Mouse (Mus musculus): ENCODE measurements around the gene Map4k4.

The Map4k4 gene

DNA sequence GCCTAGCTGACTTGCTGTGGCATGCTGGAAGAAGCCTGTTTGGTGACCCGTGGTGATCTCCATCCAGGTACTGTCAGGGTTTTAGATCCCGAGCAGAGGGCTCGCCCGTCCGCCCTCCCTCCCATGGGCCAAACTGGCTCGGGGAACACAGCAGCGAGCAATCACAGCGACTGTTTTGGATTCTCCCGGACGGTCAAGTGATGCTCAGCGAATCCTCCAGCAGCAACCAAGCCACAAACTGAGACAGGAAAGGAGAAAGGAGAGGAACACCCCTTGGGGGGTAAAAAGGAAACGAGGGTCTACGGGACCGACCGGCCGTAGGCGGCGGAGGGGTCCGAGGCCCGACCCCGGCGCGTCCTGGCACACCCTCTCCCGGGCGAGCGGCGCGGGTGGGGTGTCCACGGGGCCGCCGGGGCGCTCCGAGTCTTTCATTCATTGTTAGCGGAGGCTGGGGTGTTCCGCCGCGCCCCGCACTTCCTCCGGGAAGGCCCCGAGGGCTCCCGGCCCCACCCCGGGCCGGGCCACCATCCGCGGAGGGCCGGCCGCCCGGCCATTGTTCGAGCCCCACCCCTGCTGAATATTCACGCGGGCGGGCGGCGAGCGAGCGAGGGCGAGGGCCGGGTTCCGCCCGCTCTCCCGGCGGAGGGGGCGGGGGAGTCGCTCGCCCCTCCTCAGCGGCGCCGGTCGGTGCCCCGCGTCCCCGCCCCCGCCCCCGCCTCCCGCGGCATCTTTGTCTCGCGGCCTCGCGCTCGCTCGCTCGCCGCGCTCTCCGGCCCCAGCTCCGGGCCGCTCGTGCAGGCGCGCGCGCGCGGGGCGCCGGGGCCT is at the start of gene Map4k4:
Gene Map4k4 (plus strand): TSS at position 733 of the 825 bp plus-strand sequence.
- DNase-seq = peak; percentile 74

DNA sequence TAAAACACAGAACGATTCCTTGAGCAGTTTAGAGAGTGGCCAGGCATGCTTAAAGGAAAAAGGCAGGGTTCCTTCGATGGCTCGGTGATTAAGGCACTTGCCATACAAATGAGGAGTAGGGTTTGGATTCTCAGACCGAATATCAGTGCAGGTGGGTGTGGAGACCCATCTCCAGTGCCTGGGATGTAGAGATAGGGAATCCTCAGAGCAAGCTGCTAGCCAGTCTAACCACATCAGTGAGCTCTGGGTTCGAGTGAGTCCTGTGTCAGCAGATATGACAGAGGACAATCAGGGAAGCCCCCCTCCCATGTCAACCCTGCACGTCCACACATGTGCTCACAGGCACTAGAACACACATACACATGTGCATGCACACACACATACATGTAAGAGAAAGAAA is 44.8 kb upstream of the Map4k4 start:
- DNase-seq = no peak

DNA sequence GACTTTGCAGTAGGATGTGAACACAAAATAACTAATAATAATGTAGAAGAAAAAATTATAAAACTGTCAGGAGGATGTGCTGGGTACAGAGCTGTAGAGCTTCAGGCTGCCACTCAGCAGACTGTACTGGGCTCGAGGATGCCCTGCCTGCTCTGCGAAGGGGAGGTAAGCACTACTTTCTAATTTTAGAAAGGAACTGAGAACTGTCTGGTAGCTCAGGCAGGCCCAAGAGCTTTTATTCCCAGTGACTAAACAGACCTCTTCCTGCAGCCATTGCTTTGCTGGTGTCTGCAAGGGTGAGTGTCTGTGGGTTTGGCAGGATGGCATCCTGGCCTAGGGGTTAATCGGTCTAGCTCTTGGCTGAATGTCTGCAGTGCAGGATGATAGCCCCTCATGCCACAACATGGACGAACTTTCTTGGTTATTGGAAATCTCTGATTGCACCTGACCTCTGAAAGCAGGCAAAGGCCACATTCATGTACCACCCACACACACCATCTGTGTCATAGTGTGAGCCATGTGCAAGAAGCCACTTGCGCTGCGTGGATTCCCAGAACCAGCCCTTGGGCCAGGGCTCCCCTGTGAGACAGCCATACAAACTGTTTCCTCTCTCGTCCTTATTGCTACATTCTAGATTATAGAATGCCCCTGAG is 43.8 kb upstream of the Map4k4 start:
- no peak for DNase-seq

DNA sequence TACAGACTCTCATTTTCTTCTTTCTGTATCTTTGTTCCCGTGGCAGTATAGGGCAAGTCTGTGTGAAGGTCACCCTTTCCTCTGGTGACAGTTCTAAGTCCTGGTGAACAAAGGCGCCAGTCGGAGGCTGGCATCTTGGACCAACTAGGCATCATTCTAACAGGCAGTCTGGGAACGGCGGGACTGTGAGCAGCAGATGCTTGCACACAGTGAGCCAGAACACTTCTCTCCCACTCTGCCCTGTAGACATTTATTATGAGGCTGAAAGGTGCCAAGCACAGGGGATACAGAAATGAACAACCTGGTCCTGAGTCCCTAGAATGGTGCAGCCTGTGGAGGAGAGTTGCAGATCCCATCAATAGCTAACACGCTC is 43.3 kb upstream of the Map4k4 start:
- DNase-seq = peak; percentile 35

DNA sequence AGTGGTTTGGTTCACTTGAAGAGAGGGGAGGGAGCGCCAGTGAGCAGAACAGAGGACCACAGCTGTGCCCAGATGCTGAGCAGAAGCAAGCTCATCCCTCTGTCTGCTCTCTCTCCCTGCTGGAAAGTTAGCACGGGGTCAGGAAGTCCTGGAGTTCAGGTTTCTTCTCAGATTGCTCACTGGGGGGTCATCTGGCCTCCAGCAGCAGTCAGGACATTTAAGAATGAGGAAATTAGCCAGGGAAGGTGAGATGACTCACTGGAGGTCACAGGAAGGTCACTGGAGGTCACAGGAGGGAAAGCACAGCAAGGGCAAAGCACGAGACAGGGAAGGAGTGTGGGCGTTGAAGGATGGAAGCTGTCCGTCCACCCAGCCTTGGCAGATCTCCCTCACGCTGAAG is 41.5 kb upstream of the Map4k4 start:
- DNase-seq = no peak

DNA sequence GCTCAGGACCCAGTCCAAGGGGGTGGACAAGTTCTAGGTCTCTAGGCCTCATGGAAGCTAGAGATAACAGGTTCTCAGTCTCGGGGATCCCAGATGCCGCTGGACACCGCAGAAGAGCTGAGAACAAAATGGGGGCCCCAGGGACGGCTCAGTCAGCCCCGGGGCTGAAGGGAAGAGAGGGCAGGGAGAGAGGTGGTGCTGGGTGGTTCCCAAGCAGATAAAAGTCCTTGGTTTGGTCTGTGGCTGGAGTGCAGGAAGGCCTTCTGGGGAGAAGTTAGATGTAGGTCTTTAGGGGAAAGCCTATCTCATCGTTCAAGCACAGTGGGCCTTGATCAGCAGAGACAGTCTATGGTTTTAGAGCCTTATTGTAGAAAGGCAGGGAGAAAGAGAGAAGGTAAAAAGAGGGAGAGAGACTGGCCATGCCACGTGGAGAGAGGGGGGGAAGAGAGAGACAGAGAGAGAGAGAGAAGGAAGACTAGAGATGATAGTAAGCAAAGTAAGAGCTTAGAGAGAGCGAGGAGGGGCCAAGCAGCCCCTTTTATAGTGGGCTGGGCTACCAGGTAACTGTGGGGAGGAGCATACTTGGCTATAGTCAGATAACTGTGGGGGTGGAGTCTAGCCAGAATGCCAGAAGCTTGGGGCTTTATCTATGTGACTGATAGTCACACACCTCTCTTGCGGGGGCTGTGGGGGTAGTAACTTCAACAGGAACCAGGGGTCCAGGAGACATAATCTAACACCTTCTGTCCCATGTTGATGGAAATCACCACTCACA is 34.2 kb upstream of the Map4k4 start:
- DNase-seq = no peak

DNA sequence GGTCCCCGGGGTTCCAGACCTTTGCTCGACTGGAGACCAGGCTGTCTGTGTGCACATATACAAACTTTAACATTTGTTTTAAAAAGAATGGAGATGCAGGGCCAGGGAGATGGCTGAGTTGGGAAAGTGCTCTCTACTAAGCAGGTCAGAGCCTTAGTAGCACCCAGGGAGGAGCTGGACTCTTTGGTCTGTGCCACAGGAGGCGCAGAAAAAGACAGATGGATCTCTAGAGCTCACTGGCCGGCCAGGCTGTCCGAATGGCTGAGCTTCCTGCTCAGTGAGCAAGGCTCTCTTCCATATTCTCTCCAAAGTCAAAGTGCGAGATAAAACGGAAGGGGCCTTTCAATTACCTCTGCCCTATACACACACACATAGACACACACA is 33.6 kb upstream of the Map4k4 start:
- DNase-seq = no peak

DNA sequence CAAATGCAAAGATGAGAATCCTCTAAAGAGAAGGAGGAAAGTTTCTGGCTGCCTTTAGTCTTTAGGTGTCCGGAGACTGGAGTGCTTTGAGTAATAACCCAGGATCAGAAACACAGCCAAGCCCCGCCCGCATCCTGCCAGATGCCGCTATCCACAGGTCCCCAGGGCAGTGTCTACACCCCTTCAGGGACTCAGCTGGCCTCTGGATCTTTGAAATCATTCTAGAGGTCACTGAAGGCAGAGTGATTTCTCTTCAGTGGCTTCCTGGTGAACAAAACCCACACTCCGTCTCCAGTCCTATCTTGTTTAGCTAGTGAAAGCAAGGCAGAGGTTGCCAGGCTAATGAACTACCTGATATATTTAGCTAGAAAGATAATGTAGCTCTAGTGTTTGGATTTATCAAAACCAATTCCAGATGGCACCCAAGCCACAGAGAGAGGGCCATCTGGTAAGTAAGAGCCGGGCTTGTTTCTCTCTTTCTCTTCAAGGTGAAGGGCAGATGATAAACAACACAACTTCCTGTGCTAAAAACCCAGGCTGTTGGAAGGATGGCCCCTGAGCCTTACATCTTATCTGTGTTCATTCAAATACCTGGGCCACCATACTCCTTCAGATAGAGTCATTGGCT is 32.6 kb upstream of the Map4k4 start:
- DNase-seq = no peak

DNA sequence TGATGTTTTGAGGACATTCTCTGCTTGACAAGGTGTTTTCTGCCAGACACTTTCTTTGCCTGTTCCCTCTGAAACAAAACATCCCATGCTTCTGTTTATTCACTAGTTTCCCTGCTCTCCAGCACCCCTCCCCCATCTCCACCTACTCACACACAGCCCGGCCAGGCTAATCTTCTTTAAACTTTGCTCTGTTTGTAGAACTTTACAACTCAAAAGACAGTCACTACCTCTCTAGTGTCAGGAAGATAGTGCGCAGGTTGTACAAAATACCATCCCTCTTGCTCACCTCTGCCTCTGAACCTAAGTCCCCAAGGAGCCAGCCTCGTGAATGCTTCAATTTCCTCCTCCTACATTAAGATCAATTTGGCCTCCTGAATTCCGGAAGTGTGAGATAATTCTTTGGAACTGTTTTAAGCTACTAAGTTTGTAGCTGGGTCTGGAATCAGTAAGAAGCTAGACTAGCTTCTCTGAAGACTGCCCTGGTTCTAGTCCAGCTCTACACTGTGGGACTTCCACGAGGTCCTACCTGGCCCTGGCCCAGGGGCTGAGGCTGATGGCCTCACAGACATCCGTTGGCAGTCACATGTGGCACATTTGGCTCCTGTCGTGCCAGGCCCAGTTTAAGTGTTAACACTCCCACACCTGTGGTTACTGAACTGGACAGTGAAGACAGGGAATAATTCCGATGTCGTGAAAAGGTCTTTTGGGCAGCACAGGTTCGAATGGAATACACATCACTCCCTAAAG is 31.7 kb upstream of the Map4k4 start:
- no peak for DNase-seq

DNA sequence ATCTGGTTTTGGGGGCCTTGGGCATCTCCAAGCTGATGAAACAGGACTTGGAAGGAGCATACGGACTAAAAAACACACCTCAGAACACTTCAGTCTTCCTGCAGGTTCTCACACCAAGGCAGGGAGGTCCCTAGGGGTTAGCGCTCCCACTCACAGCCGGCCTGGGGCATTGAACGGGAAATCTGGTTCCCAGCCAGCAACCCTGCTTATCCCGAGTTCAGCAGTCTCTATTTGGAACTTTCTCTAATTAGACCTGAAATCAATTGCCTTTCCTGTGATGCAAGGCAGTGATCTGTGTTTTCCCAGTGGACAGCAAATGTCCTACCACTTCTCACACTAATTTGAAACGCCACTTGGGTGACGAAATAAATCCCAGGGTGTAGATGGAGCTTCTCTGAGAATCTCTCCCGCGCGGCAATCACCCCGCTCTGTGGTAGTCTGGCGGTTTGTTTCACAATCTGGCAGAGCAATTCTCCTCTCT is 31.0 kb upstream of the Map4k4 start:
- DNase-seq = no peak

DNA sequence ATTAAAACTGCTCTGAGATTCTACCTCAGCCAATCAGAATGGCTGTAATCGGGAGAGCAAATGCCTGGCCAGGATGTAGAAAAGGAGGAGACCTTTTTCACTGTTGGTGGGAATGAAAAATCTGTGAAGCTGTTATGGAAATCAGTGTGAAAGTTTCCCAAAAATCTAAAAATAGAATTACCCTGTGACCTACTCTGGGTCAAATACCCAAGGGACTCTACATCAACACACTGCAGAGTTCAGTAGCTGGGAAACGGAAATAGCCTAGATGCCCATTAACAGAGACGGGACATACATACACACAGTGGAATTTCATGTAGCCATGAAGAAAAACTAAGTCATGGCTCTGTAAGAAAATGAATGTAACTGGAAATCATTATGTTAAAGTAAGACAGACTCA is 22.7 kb upstream of the Map4k4 start:
- no peak for DNase-seq

DNA sequence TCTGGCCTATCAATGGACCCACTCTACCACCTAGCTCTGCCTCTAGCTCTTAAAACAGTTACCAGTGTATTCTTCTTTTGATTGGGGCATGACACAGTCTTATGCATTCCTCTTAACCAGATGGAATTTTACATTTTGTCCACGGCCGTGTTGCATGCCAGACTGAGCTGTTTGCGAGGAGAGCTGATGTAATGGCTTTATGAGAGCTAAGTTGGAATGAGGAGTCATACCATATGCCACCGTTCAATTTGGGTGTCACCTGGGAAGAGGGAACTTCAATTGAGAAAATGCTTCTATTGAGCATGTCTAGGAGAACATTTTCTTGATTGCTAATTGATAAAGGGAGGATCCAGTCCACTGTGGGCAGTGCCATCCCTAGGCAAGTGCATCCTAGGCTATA is 18.2 kb upstream of the Map4k4 start:
- DNase-seq = no peak

DNA sequence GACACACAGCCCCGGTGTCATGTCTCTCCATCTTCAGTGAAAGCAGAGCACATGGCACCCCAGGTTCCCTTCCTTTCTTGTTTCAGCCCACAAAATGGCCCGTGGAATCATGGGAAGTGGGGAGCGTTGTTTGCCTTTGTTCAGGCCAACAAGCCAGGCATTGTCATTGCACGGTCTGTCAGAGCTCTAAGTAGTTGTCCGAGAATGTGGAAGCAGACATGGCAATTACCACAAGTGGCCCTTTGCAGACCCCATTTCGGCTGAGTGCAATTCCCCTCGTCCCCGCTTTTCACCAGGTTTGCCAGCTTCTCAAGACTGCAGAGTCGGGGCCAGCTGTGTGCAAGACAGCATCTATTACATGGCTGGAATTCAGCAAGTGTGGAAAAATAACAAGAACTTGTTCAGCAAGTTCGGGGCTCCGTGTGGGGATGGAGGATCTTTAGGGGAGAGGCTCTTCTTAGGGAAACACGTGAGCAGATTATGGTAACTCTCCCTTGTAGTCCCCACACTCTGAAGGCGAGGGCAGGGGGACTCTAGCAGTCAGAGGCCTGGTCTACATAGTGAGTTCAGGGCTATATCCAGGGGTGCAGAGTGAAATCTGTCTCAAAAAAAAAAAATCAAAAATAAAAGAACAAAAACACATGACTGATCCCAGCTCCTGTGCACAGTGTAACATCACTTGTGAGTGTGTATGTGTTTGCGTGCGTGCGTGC is 15.8 kb upstream of the Map4k4 start:
- DNase-seq = no peak

DNA sequence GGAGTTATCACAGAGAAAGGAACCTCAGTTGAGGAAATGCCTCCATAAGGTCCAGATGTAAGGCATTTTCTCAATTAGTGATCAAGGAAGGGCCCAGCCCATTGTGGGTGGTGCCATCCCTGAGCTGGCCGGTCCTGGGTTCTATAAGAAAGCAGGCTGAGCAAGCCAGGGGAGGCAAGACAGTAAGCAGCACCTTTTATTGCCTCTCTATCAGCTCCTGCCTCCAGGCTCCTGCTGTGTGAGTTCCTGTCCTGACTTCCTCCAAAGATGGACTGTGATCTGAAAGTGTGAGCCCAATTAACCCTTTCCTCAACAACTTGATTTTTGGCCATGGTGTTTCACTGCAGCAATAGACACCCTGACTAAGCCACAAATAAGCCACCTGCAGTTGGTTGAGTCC is 12.7 kb upstream of the Map4k4 start:
- DNase-seq = no peak

DNA sequence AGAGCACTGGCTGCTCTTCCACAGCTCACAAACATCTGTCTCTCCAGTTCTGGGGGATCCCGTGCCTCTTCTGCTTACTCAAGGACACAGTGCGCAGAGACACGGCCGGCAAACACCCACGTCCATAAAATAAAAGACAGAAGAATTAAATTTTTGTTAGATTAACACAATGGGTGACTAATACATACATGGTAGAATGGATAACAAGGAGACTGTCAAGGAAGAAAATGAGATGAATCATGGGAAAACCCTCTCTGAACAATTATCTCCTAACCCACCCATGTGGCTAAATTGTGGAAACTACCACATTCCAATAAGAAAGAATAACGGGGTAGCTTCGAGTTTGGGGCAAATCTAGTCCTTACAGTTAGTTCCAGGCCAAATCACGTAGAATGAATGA is 11.3 kb upstream of the Map4k4 start:
- no peak for DNase-seq

DNA sequence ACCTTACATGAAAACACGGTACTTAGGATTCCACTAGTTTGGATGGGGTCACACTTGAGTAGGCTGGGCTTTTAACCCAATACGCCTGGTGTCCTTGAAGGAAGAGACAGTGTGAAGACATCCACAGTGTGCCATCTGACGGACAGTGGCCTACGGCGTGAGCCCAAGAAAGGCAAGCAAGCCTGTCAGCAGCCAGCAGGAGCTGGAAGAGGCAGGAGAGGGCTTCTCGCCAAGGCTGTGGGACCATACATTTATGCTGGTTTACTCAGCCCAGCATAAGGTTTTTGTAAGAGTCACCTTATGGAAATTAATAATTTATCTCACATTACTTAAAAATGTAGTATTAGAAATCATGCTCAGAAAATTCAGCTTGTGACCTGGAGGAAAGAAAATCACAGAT is 10.7 kb upstream of the Map4k4 start:
- DNase-seq = no peak

DNA sequence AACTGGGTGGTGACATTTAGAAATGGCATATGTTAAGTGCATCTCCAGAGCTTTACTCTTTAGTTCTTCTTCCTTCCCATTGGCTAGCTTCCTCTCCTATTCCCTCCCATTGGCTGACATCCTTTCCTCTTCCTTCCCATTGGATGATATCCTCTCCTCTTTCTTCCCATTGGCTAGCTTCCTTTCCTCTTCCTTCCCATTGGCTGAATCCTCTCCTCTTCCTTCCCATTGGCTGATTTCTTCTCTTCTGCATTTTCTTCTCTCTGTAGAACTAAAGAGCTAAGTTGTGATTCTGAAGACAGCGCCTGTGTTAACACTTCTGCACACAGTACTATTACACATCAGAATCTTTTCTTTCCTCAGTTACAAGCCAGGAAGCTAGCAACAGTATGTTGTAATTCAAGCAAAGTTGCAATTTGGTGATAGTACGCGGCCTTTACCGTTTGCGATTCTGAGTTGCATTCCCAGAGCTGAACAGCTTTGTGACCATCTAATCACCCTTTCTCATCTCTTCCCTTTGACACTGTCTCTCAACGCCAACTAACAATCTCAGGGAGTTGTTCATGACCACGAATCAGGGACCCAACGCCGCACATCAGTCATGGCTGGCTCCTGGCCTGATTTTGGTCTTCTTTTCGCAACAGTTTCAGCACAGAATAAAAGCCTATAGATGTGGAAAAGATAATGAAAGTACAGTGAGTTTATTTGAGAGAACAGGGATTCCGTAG is 7.4 kb upstream of the Map4k4 start:
- DNase-seq = no peak

DNA sequence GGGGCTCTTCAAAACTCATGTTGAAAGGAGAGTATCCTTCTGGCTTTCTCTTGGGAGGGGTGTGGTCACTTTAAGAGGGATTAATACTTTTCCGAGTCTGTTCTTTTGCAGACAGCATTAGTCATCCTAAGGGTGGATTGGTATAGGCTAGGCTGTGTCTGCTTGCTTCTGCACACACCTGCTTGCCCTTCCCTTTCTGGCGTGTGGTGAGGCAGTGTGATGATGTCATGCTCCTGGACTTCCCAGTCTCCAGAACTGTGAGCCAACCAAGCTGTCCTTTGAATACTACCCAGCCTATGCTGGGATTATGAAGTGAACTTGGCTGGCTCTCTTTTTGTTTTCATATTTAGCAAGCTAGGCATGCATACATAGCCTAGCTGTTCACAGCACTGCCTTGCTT is 5.6 kb upstream of the Map4k4 start:
- no peak for DNase-seq

DNA sequence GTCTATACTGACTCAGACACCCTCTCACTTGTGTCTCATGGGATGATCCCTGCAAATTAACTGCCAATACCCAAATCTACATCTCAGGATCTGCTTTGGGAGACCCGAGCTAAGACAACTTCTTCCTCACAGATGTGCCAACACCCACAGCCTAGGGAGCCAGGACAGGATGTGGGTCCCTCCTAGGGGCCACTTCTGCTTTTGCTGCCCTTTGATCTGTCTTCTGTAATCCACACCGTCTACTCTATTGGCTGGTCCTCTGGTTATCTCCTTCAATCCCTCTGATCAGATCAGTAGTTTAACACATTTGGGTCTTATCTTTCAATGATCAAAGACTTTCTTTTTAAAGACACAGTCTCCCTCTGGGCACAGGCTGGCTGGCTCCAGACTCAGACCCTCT is 5.2 kb upstream of the Map4k4 start:
- DNase-seq = no peak

DNA sequence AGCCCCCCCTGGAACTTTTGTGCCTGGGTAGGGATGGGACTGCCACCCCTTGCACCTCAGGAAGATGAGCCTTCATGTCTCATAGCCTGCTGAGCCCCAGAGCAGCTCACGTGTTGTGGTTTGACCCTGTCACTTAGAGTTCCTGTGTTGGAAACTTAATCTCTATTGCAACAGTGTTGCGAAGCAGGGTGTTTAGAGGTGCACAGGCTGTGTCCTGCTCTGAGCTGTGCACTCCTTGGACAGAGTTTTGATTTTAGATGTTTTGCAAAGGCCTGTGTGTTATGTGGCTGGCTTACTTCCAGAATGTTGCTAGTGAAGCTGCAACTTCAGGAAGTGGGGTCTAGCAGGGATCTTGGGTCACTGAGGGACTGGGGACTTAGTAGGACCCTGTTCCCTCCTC is 4.1 kb upstream of the Map4k4 start:
- DNase-seq = no peak

DNA sequence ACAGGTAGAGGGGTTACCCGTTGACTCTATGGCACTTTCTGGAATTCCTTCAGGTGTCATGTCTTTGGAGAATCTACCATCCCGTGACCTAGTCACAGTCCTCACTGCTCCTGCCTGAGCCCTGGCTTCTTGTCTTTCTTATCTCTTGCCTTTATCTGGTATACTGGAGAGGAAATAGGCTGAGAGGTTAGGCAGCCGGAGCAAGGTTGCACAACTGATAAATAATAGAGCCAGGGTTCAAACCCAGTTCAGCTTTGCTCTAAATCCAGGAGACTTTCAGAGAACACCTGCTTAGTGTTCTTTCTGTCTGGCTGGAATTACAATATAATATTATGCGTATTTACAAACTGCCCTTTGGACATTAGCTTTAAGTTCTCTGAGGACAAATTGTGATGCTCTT is 2.0 kb upstream of the Map4k4 start:
- no peak for DNase-seq

All from layer of hippocampus, adult 9-11 months (tissue).